Mouse (Mus musculus) hindbrain, embryonic 13.5 days (tissue): ENCODE measurements around the gene Wdr27. TPM values are rescaled to one million over a fixed set of nuclear protein-coding genes. Genes with fewer than 3 reads are reported as not detected.
"Not testable (repeated sequence)": the region's sequence is repeated elsewhere in the genome, so short reads cannot be mapped to it uniquely, and the experiment has no call there.

Experiments
- ATAC-seq: fragments of 200-750 bp; cut with Nextera tagmentation; 2 replicates; pipeline ENCODE4 v1.8.0; 2017; ENCODE audit warnings: moderate TSS enrichment; ENCODE audit not compliant: low FRiP score
- H3K27ac ChIP-seq: fragments of 300-500 bp; sonication (generic); 2 replicates; pipeline ENCODE4 v1.5.1; 2015; ENCODE audit warnings: inconsistent platforms, mild to moderate bottlenecking, moderate library complexity
- H3K27me3 ChIP-seq: fragments of 300-500 bp; sonication (generic); 2 replicates; pipeline ENCODE4 v1.6.1; 2015; ENCODE audit warnings: mild to moderate bottlenecking, inconsistent platforms
- H3K36me3 ChIP-seq: fragments of 300-500 bp; sonication (generic); 2 replicates; pipeline ENCODE4 v1.6.1; 2015; ENCODE audit warnings: mild to moderate bottlenecking, inconsistent platforms
- H3K4me1 ChIP-seq: fragments of 300-500 bp; sonication (generic); replicated peaks from 2 replicates; pipeline ENCODE4 v1.6.1; 2015; ENCODE audit warnings: inconsistent platforms
- H3K4me2 ChIP-seq: fragments of 300-500 bp; sonication (generic); 2 replicates; pipeline ENCODE4 v1.6.1; 2015; ENCODE audit warnings: inconsistent platforms, mild to moderate bottlenecking, moderate library complexity
- H3K4me3 ChIP-seq: fragments of 300-500 bp; sonication (generic); 2 replicates; pipeline ENCODE4 v1.5.1; 2015; ENCODE audit warnings: mild to moderate bottlenecking, inconsistent platforms
- H3K9ac ChIP-seq: fragments of 300-500 bp; sonication (generic); 2 replicates; pipeline ENCODE4 v1.6.1; 2015; ENCODE audit warnings: mild to moderate bottlenecking, inconsistent platforms
- H3K9me3 ChIP-seq: fragments of 300-500 bp; sonication (generic); 2 replicates; pipeline ENCODE4 v1.6.1; 2016; ENCODE audit warnings: inconsistent platforms
- WGBS: fragments of 180-500 bp; shearing (Covaris S2); methylation state at CpG from one replicate; pipeline ENCODE4 v1.1.7; 2015; 5-methylcytosine and 5-hydroxymethylcytosine counted together
- polyA plus RNA-seq: library from polyadenylated mRNA; unstranded; fragments of >200 nt; fragmentation: Nextera tagmentation; extraction: Ambion mirVana; gene quantifications from 2 replicates; pipeline ENCODE4 v1.2.1, GENCODE M21; 2015

The Wdr27 gene
- polyA plus RNA-seq, 1 experiment from 2014 or later, result 12.1 TPM

DNA sequence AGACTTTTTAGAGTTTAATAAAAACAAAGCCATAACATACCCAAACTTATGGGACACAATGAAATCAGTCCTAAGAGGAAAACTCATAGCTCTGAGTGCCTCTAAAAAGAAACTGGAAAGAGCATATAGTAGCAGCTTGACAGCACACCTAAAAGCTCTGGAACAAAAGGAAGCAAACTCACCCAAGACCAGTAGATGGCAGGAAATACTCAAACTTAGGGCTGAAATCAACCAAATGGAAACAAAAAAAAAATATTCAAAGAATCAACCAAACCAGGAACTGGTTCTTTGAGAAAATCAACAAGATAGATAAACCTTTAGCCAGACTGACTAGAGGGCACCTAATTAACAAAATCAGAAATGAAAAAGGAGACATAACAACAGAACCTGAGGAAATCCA lies 47.9 kb downstream of the Wdr27 start:
- not testable (repeated sequence) for H3K4me3 ChIP-seq, H3K4me2 ChIP-seq, ATAC-seq

DNA sequence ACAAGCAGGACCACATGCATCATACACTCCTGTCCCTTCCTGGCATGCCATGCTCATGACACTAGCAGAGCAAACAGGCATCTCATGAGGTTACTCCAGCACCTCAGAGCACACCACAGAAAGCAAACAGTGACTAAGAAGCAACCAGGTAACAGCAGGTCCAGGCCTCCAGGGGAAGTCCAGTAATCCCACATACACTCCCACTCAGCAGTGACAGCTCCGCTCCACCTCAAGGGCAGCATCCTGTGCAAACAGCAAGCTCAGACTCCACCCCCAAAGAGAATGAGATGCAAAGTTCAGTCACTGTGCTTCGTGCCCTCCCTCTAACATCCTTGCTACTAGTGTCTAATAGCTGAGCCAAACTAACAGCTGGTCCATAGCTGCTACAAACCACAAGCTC lies 56.0 kb downstream of the Wdr27 start:
- Histone ChIP-seq H3K36me3 (no peaks in the 10 kb centered on the region), H3K27me3 (no peaks in the 10 kb centered on the region), H3K4me1 (no peaks in the 10 kb centered on the region), H3K4me3 (no peak overlapping the region), H3K27ac (no peak overlapping the region), H3K4me2 (no peak overlapping the region), H3K9me3 (no peaks in the 10 kb centered on the region), H3K9ac (no peak overlapping the region)
- no peak for ATAC-seq
- WGBS, result 67% methylated on average over 2 of the region's 2 CpGs

More for the DNA sequence above, 47.9 kb downstream of the Wdr27 start:
- not testable (repeated sequence) for H3K4me1 ChIP-seq, H3K9ac ChIP-seq, H3K36me3 ChIP-seq, H3K27me3 ChIP-seq, H3K27ac ChIP-seq, H3K9me3 ChIP-seq

DNA sequence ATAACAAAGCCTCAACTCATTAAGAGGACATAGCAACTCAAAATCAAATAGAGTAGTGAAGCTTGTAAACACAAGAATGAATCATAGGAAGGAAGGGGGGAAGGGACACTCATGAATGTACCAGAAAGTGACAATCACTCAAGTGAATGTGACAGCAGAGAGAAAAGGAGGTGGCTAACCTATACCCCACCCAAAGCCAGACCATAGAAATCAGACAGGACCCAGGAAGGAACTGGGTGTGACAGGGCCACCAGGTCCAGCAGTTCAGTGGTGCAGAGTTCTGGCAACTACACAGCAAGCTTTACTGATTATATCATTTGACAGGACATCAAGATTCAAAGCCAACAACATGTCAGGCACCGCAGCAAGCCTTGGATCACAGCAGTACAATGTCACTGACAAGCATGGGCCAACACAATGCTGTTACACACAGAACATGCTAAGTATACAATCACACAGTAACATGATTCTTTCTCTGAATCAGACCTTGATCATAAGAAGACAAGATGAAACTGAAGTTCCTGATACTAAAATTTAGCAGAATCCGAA lies 68.2 kb downstream of the Wdr27 start:
- H3K4me1 ChIP-seq, result no peaks in the 10 kb centered on the region
- H3K9ac ChIP-seq, result no peak overlapping the region
- H3K9me3 ChIP-seq, result no peaks in the 10 kb centered on the region
- H3K4me2 ChIP-seq, result no peak overlapping the region
- no peak for ATAC-seq
- no peaks in the 10 kb centered on the region for H3K27me3 ChIP-seq
- H3K36me3 ChIP-seq, result no peaks in the 10 kb centered on the region
- H3K27ac ChIP-seq, result no peak overlapping the region
- no peak overlapping the region for H3K4me3 ChIP-seq
- 84% methylated on average over 2 of the region's 2 CpGs for WGBS

DNA sequence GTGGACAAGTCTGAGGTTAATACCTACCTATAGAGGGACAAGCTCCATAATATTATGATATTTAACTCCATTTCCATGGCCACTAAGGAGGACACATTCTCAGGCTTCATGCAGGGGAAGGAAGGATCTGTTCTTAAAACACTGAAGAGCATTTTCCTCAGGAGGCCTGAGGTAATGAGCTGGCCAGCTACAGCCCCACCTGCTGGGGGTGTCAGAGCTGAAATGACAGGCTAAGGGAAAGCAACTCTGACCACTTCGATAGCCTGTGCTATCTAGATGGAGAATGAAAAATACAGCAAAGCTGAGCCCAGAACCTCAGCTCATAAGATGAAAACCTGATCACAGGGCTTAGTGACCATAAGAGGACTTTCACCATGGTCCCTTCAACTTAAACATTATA lies 82.7 kb downstream of the Wdr27 start:
- ATAC-seq, result no peak
- 85% methylated on average over 1 of the region's 1 CpGs for WGBS

DNA sequence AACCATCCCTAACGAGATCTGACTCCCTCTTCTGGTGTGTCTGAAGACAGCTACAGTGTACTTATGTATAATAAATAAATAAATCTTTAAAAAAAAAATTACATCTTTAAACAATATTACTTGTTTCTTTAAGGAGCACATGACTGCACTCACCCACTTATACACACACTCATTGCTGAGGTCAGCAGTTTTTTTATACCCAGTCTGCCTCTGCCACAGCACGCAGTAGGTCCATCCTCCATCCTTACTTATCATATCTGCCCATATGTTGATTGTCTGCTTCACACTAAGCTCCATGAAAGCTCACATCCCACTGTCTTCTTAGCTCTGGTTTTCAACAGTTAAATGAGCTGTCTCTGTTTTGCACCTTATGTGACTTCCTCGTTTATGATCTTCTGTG lies 95.2 kb downstream of the Wdr27 start:
- Histone ChIP-seq H3K9me3 (no peaks in the 10 kb centered on the region), H3K4me2 (no peak overlapping the region), H3K9ac (no peak overlapping the region), H3K4me3 (no peak overlapping the region), H3K4me1 (no peaks in the 10 kb centered on the region), H3K27ac (no peak overlapping the region), H3K27me3 (no peaks in the 10 kb centered on the region), H3K36me3 (no peaks in the 10 kb centered on the region)
- WGBS, result 88% methylated on average over 3 of the region's 3 CpGs
- no peak for ATAC-seq

More for the DNA sequence above, 82.7 kb downstream of the Wdr27 start:
- Histone ChIP-seq H3K36me3 (no peaks in the 10 kb centered on the region), H3K27ac (no peak overlapping the region), H3K9me3 (no peaks in the 10 kb centered on the region), H3K4me2 (no peak overlapping the region), H3K27me3 (no peaks in the 10 kb centered on the region), H3K9ac (no peak overlapping the region), H3K4me1 (no peaks in the 10 kb centered on the region), H3K4me3 (no peak overlapping the region)

DNA sequence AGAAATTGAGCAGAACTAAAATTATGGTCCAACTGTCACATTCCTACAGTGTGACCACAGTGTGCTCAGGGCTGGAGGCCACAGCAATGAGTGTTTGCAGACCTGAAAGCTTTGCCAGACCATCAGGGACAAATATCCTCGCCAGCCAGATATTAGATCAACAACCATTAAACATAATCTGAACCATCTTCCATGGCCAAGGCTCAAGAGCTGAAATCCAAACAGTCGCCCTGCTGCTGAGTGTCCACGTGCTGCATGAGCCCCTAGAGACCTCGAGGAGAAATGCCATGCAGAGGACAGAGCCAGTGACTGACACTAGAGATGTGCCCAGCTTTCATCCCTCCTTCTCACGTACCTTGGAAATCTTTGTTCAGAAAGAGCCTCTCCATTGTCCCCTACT lies 96.1 kb downstream of the Wdr27 start:
- no peak overlapping the region for H3K27ac ChIP-seq
- no peak for ATAC-seq
- H3K27me3 ChIP-seq, result no peaks in the 10 kb centered on the region
- no peaks in the 10 kb centered on the region for H3K36me3 ChIP-seq
- H3K4me2 ChIP-seq, result no peak overlapping the region
- 74% methylated on average over 5 of the region's 5 CpGs for WGBS
- H3K9ac ChIP-seq, result no peak overlapping the region
- no peaks in the 10 kb centered on the region for H3K9me3 ChIP-seq
- no peaks in the 10 kb centered on the region for H3K4me1 ChIP-seq
- no peak overlapping the region for H3K4me3 ChIP-seq

DNA sequence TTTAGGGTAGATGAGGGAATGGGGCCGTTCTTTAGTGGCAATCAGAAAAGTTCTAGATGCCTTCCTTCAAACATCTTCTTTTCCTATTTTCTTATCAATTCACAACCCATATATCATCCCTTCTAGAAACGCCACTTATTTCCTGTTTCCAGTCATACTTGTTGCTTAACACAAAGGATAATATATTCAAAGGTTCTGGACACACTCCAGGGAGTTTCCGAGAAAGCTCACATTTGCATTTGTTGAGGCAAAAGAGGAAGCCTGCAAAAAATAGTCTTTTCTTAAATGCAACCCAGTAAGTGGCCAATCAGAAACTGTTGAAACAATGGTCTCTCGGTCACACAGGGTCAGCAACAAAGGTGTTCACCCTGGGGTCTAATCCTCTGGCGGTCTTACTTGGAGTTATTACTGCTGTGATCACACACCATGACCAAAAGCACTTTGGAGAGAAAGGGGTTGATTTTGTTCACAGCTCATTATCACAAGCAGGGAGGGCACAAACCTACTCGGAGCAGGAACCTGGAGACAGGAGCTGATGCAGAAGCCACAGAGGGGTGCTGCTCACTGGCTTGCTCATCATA lies 116.2 kb downstream of the Wdr27 start:
- no peak overlapping the region for H3K4me2 ChIP-seq
- H3K9ac ChIP-seq, result no peak overlapping the region
- no peak for ATAC-seq
- no peaks in the 10 kb centered on the region for H3K36me3 ChIP-seq
- no peaks in the 10 kb centered on the region for H3K27me3 ChIP-seq
- no peaks in the 10 kb centered on the region for H3K9me3 ChIP-seq
- H3K27ac ChIP-seq, result no peak overlapping the region
- H3K4me3 ChIP-seq, result no peak overlapping the region
- 40% methylated on average over 6 of the region's 6 CpGs for WGBS
- H3K4me1 ChIP-seq, result peaks cover 6% of the 10 kb centered on the region; the same call in 1 of the 2 replicates

DNA sequence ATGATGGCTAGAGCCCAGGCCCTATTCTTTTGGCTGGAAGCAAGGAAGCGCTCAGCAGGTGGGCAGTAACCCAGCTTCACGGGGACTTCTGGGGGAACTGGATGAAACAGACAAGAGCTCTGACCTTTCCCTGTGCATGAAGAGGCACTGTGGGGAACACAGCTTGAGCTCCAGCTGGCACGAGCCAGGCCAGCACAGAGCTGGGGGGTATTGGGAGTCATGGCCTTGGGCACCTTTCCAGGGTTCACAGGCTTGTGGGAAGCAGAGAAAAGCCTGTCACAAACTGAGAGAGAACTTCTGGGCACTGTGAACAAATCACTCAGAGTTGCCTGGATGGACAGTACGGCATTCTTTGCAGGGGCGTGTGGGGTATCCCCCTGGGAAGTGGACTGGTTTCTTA lies 118.0 kb downstream of the Wdr27 start:
- H3K4me2 ChIP-seq, result no peak overlapping the region
- H3K9me3 ChIP-seq, result no peaks in the 10 kb centered on the region
- no peak overlapping the region for H3K4me3 ChIP-seq
- WGBS, result 61% methylated on average over 5 of the region's 5 CpGs
- no peak for ATAC-seq
- H3K27me3 ChIP-seq, result no peaks in the 10 kb centered on the region
- H3K27ac ChIP-seq, result no peak overlapping the region
- no peaks in the 10 kb centered on the region for H3K36me3 ChIP-seq
- peaks cover 6% of the 10 kb centered on the region; the same call in 1 of the 2 replicates for H3K4me1 ChIP-seq
- no peak overlapping the region for H3K9ac ChIP-seq

DNA sequence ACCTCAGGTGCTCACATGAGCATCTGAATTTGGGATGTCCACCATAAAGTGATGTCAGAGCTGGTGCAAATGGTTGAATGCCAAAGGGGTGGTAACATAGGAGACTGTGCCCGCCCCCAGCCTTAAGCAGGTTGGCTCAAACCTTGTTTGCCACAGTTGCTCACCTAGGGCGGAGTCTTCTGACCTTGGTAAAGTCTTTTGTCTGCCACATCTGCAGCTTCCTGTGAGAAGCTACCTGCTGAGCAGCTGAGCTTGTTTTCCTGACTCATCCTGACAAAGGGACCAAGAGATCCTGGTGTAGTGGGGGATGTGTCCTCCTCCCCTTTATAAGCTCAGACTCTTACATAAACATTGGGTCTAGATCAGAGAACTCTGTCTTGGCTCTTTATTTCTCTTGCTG lies 125.0 kb downstream of the Wdr27 start:
- Histone ChIP-seq H3K4me1 (no peaks in the 10 kb centered on the region), H3K9me3 (no peaks in the 10 kb centered on the region), H3K4me2 (no peak overlapping the region), H3K36me3 (no peaks in the 10 kb centered on the region), H3K27me3 (no peaks in the 10 kb centered on the region), H3K27ac (no peak overlapping the region), H3K9ac (no peak overlapping the region), H3K4me3 (no peak overlapping the region)
- no peak for ATAC-seq
- 74% methylated on average over 2 of the region's 2 CpGs for WGBS

DNA sequence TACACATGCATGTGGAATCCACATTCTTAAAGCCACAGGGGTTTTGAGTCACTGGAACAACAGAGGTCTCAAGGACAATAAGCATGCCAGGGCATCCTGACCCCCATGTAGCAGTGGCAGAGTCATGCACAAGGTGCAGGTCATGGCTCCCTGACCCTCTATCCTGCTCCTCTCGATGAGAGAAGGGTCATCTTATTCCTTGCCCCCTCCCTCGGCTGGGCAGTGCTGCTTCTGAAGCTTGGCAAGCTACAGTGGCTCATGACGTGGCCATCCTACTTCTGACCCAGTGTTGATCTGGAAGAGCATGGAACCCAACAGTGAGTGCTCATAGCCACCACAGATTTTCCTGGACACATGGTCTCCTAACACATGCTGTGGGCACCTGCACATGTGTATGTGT lies 126.9 kb downstream of the Wdr27 start:
- no peaks in the 10 kb centered on the region for H3K9me3 ChIP-seq
- no peak for ATAC-seq
- no peaks in the 10 kb centered on the region for H3K4me1 ChIP-seq
- WGBS, result 80% methylated on average over 3 of the region's 3 CpGs
- H3K4me3 ChIP-seq, result no peak overlapping the region
- H3K9ac ChIP-seq, result no peak overlapping the region
- H3K27ac ChIP-seq, result no peak overlapping the region
- H3K27me3 ChIP-seq, result no peaks in the 10 kb centered on the region
- H3K4me2 ChIP-seq, result no peak overlapping the region
- H3K36me3 ChIP-seq, result no peaks in the 10 kb centered on the region

DNA sequence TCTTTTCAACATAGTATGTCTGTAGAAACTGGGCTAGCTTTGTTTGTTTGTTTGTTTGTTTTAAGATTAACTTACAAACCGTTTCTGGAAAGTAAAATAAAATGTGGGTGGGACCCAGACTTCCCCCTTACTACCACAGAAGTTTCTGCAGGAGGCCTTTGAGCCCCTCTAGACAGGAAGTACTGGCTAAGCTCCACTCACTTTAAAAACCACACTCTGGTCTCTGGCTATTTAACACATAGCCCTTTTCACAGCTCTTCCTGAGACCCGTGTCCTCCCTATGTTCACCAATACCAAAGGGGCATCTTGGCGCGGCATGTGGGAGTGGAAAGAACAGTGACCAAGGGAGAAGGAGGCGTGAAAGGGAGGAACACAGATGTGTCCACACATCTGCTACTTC lies 127.7 kb downstream of the Wdr27 start:
- H3K27me3 ChIP-seq, result no peaks in the 10 kb centered on the region
- no peak overlapping the region for H3K9ac ChIP-seq
- no peak overlapping the region for H3K27ac ChIP-seq
- WGBS, result 69% methylated on average over 5 of the region's 5 CpGs
- no peaks in the 10 kb centered on the region for H3K9me3 ChIP-seq
- no peaks in the 10 kb centered on the region for H3K4me1 ChIP-seq
- no peak overlapping the region for H3K4me2 ChIP-seq
- no peak overlapping the region for H3K4me3 ChIP-seq
- H3K36me3 ChIP-seq, result no peaks in the 10 kb centered on the region
- ATAC-seq, result no peak

DNA sequence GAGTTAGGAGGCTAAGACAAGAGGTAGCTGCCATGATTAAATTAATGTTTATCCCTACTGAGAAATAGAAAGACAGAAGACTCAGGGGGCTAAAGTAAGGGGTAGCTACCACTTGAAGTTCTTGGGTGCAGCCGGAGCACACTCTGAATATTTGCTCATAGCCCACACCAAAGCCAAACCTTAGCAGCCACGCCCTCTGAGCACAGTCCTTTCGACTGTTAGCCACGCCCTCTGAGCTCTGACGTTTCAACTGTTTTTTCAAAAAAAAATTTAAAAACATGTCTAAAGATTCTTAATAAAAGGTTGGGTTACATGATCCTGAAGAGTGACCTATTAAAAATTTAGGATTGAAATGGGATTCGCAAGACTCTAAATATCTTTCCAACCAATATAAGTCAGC lies 130.3 kb downstream of the Wdr27 start:
- Histone ChIP-seq H3K9ac (no peak overlapping the region), H3K36me3 (no peaks in the 10 kb centered on the region), H3K4me1 (no peaks in the 10 kb centered on the region), H3K4me2 (no peak overlapping the region), H3K27me3 (no peaks in the 10 kb centered on the region), H3K4me3 (no peak overlapping the region), H3K27ac (no peak overlapping the region), H3K9me3 (no peaks in the 10 kb centered on the region)
- 86% methylated on average over 6 of the region's 6 CpGs for WGBS
- ATAC-seq, result no peak

DNA sequence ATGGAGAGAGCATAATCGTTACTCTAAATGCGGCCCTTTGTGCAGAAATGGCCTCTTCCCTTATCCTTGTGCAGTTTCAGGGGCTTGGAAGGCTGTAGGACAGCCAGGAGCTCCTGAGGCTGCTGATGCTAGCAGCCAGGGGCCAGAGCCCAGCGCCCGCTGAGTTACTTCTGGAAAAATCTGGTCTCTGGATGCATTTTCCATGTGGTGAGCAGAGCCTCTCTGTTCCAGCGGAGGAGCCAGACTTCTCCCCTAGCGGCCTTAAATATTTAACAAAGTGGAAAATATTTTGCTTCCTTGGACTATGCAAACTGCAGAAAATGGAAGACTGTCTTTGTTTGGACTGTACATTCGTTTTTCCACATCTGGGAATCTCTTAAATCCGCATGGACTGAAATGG lies 130.9 kb downstream of the Wdr27 start:
- H3K27ac ChIP-seq, result no peak overlapping the region
- H3K4me3 ChIP-seq, result no peak overlapping the region
- ATAC-seq, result no peak
- 92% methylated on average over 8 of the region's 8 CpGs for WGBS
- H3K9me3 ChIP-seq, result no peaks in the 10 kb centered on the region
- no peak overlapping the region for H3K9ac ChIP-seq
- H3K4me2 ChIP-seq, result no peak overlapping the region
- H3K27me3 ChIP-seq, result no peaks in the 10 kb centered on the region
- H3K36me3 ChIP-seq, result no peaks in the 10 kb centered on the region
- no peaks in the 10 kb centered on the region for H3K4me1 ChIP-seq
